Mouse (Mus musculus): ENCODE measurements at regions not wholly inside any gene's neighbourhood (a gene's known extent, or its start where the extent isn't known, plus 50 kb on each side); places are given as distances from the start of the nearest gene placed in this dataset.

- Histone ChIP-seq H3K9ac (replicated peaks; ENCODE audit: low read depth, low read length) (no peak overlapping the region), H3K36me3 (ENCODE audit: control insufficient read depth, insufficient read depth) (no peaks in the 10 kb centered on the region), H3K27me3 (replicated peaks; ENCODE audit: control insufficient read depth, insufficient read depth, low read length) (no peaks in the 10 kb centered on the region), H3K9me3 (ENCODE audit: control insufficient read depth, low read length) (no peaks in the 10 kb centered on the region), H3K4me1 (replicated peaks; ENCODE audit: control insufficient read depth, insufficient read depth, low read length) (no peaks in the 10 kb centered on the region), H3K4me3 (replicated peaks; ENCODE audit: low read length) (no peak overlapping the region), H3K27ac (ENCODE audit: low read length) (no peak overlapping the region), H3K4me2 (ENCODE audit: low read length) (no peak overlapping the region)
- ATAC-seq, result no peak
- 83% methylated on average over 3 of the region's 3 CpGs for WGBS
Measured at GRCm38 (mm10) chr11:65448436-65448835, 178.6 kb upstream of the Myocd start.

- Histone ChIP-seq H3K27me3 (replicated peaks; ENCODE audit: control insufficient read depth, insufficient read depth, low read length) (no peaks in the 10 kb centered on the region), H3K36me3 (ENCODE audit: control insufficient read depth, insufficient read depth) (no peaks in the 10 kb centered on the region), H3K9me3 (ENCODE audit: control insufficient read depth, low read length) (no peaks in the 10 kb centered on the region), H3K4me1 (replicated peaks; ENCODE audit: control insufficient read depth, insufficient read depth, low read length) (no peaks in the 10 kb centered on the region), H3K4me3 (replicated peaks; ENCODE audit: low read length) (no peak overlapping the region), H3K27ac (ENCODE audit: low read length) (no peak overlapping the region), H3K4me2 (ENCODE audit: low read length) (no peak overlapping the region), H3K9ac (replicated peaks; ENCODE audit: low read depth, low read length) (no peak overlapping the region)
- WGBS, result 90% methylated on average over 11 of the region's 11 CpGs
- no peak for ATAC-seq
Measured at GRCm38 (mm10) chr11:65443466-65444024, 173.8 kb upstream of the Myocd start.

GRCm38 (mm10) chr11:65435699-65436161, 165.9 kb upstream of the Myocd start:
- ATAC-seq, result peak; percentile 52; the same call in 1 of the 2 replicates
- H3K27me3 ChIP-seq (replicated peaks; ENCODE audit: control insufficient read depth, insufficient read depth, low read length), result no peaks in the 10 kb centered on the region
- no peak overlapping the region for H3K9ac ChIP-seq (replicated peaks; ENCODE audit: low read depth, low read length)
- no peak overlapping the region for H3K4me3 ChIP-seq (replicated peaks; ENCODE audit: low read length)
- no peak overlapping the region for H3K4me2 ChIP-seq (ENCODE audit: low read length)
- peaks cover 2% of the 10 kb centered on the region; the same call in 1 of the 2 replicates for H3K4me1 ChIP-seq (replicated peaks; ENCODE audit: control insufficient read depth, insufficient read depth, low read length)
- H3K27ac ChIP-seq (ENCODE audit: low read length), result no peak overlapping the region
- 46% methylated on average over 4 of the region's 4 CpGs for WGBS
- H3K9me3 ChIP-seq (ENCODE audit: control insufficient read depth, low read length), result no peaks in the 10 kb centered on the region
- H3K36me3 ChIP-seq (ENCODE audit: control insufficient read depth, insufficient read depth), result no peaks in the 10 kb centered on the region

- Histone ChIP-seq H3K27me3 (replicated peaks; ENCODE audit: control insufficient read depth, insufficient read depth, low read length) (no peaks in the 10 kb centered on the region), H3K36me3 (ENCODE audit: control insufficient read depth, insufficient read depth) (no peaks in the 10 kb centered on the region), H3K27ac (ENCODE audit: low read length) (no peak overlapping the region), H3K9ac (replicated peaks; ENCODE audit: low read depth, low read length) (no peak overlapping the region), H3K4me2 (ENCODE audit: low read length) (no peak overlapping the region), H3K9me3 (ENCODE audit: control insufficient read depth, low read length) (no peaks in the 10 kb centered on the region), H3K4me3 (replicated peaks; ENCODE audit: low read length) (no peak overlapping the region), H3K4me1 (replicated peaks; ENCODE audit: control insufficient read depth, insufficient read depth, low read length) (0 out of 2 replicates have a peak, but pooled peaks cover 3% of the 10 kb centered on the region)
- ATAC-seq, result no peak
- WGBS, result 60% methylated on average over 1 of the region's 1 CpGs
Measured at GRCm38 (mm10) chr11:65421889-65422288, 152.1 kb upstream of the Myocd start.

GRCm38 (mm10) chr11:65408621-65409020, 138.8 kb upstream of the Myocd start:
- H3K4me2 ChIP-seq (ENCODE audit: low read length), result no peak overlapping the region
- no peak overlapping the region for H3K27ac ChIP-seq (ENCODE audit: low read length)
- H3K4me3 ChIP-seq (replicated peaks; ENCODE audit: low read length), result no peak overlapping the region
- no peaks in the 10 kb centered on the region for H3K4me1 ChIP-seq (replicated peaks; ENCODE audit: control insufficient read depth, insufficient read depth, low read length)
- no peaks in the 10 kb centered on the region for H3K9me3 ChIP-seq (ENCODE audit: control insufficient read depth, low read length)
- H3K36me3 ChIP-seq (ENCODE audit: control insufficient read depth, insufficient read depth), result no peaks in the 10 kb centered on the region
- no peak overlapping the region for H3K9ac ChIP-seq (replicated peaks; ENCODE audit: low read depth, low read length)
- 50% methylated on average over 1 of the region's 1 CpGs for WGBS
- no peak; the same call in 1 of the 2 replicates for ATAC-seq
- H3K27me3 ChIP-seq (replicated peaks; ENCODE audit: control insufficient read depth, insufficient read depth, low read length), result no peaks in the 10 kb centered on the region

GRCm38 (mm10) chr11:65402460-65403154, 132.8 kb upstream of the Myocd start:
- 69% methylated on average over 12 of the region's 12 CpGs for WGBS
- no peaks in the 10 kb centered on the region for H3K9me3 ChIP-seq (ENCODE audit: control insufficient read depth, low read length)
- ATAC-seq, result peak; percentile 85
- H3K36me3 ChIP-seq (ENCODE audit: control insufficient read depth, insufficient read depth), result no peaks in the 10 kb centered on the region
- H3K4me1 ChIP-seq (replicated peaks; ENCODE audit: control insufficient read depth, insufficient read depth, low read length), result no peaks in the 10 kb centered on the region; the same call in 1 of the 2 replicates
- no peak overlapping the region for H3K4me2 ChIP-seq (ENCODE audit: low read length)
- no peaks in the 10 kb centered on the region for H3K27me3 ChIP-seq (replicated peaks; ENCODE audit: control insufficient read depth, insufficient read depth, low read length)
- no peak overlapping the region for H3K4me3 ChIP-seq (replicated peaks; ENCODE audit: low read length)
- no peak overlapping the region for H3K27ac ChIP-seq (ENCODE audit: low read length)
- H3K9ac ChIP-seq (replicated peaks; ENCODE audit: low read depth, low read length), result no peak overlapping the region

- no peaks in the 10 kb centered on the region for H3K36me3 ChIP-seq (ENCODE audit: control insufficient read depth, insufficient read depth)
- 72% methylated on average over 3 of the region's 3 CpGs for WGBS
Measured at GRCm38 (mm10) chr11:65389238-65389637, 119.4 kb upstream of the Myocd start.

GRCm38 (mm10) chr11:65386291-65387061, 116.7 kb upstream of the Myocd start:
- 27% methylated on average over 14 of the region's 14 CpGs for WGBS
- Histone ChIP-seq H3K9ac (replicated peaks; ENCODE audit: low read depth, low read length) (no peak overlapping the region), H3K4me2 (ENCODE audit: low read length) (no peak overlapping the region), H3K27me3 (replicated peaks; ENCODE audit: control insufficient read depth, insufficient read depth, low read length) (no peaks in the 10 kb centered on the region), H3K36me3 (ENCODE audit: control insufficient read depth, insufficient read depth) (no peaks in the 10 kb centered on the region), H3K27ac (ENCODE audit: low read length) (no peak overlapping the region), H3K9me3 (ENCODE audit: control insufficient read depth, low read length) (no peaks in the 10 kb centered on the region), H3K4me1 (replicated peaks; ENCODE audit: control insufficient read depth, insufficient read depth, low read length) (peaks cover 6% of the 10 kb centered on the region), H3K4me3 (replicated peaks; ENCODE audit: low read length) (no peak overlapping the region)
- no peak for ATAC-seq

More at GRCm38 (mm10) chr11:65389238-65389637, 119.4 kb upstream of the Myocd start:
- no peak for ATAC-seq
- Histone ChIP-seq H3K4me2 (ENCODE audit: low read length) (no peak overlapping the region), H3K27me3 (replicated peaks; ENCODE audit: control insufficient read depth, insufficient read depth, low read length) (no peaks in the 10 kb centered on the region), H3K9me3 (ENCODE audit: control insufficient read depth, low read length) (no peaks in the 10 kb centered on the region), H3K4me1 (replicated peaks; ENCODE audit: control insufficient read depth, insufficient read depth, low read length) (peaks cover 6% of the 10 kb centered on the region), H3K4me3 (replicated peaks; ENCODE audit: low read length) (no peak overlapping the region), H3K27ac (ENCODE audit: low read length) (no peak overlapping the region), H3K9ac (replicated peaks; ENCODE audit: low read depth, low read length) (no peak overlapping the region)

GRCm38 (mm10) chr11:65375361-65375760, 105.6 kb upstream of the Myocd start:
- H3K9ac ChIP-seq (replicated peaks; ENCODE audit: low read depth, low read length), result no peak overlapping the region
- no peak overlapping the region for H3K27ac ChIP-seq (ENCODE audit: low read length)
- WGBS, result 70% methylated on average over 5 of the region's 5 CpGs
- no peak overlapping the region for H3K4me2 ChIP-seq (ENCODE audit: low read length)
- no peaks in the 10 kb centered on the region for H3K36me3 ChIP-seq (ENCODE audit: control insufficient read depth, insufficient read depth)
- no peak overlapping the region for H3K4me3 ChIP-seq (replicated peaks; ENCODE audit: low read length)
- 0 out of 2 replicates have a peak, but pooled peaks cover 8% of the 10 kb centered on the region for H3K4me1 ChIP-seq (replicated peaks; ENCODE audit: control insufficient read depth, insufficient read depth, low read length)
- no peak for ATAC-seq
- H3K9me3 ChIP-seq (ENCODE audit: control insufficient read depth, low read length), result no peaks in the 10 kb centered on the region
- no peaks in the 10 kb centered on the region for H3K27me3 ChIP-seq (replicated peaks; ENCODE audit: control insufficient read depth, insufficient read depth, low read length)

Data from forebrain, embryonic 16.5 days (tissue).